Mouse (Mus musculus): ENCODE data around the gene Slc19a1.

DNA sequence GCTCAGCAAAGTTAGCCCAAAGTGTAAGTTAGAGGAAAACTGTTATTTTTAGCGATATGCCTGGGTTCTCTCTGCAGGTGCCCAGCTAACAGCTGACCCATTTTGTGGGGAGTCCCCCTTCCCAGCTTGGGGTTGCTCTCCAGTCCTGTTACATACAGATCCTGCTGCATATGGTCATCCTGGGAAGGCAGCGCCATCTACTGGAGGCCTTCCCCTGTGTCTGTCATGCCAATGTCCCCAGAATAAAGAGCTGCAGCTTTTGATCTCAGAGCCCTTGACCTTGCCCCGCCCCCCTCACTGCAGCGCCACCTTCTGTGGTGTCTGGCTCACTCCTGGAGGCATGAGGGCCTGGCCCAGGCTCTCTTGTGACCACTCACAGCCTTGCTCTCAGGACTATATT lies 38.0 kb downstream of the Slc19a1 start:
- TF ChIP-seq EP300 (IDR thresholded peaks at IDR 0.05; ENCODE audit: low read depth) (no peak), CTCF (IDR thresholded peaks at IDR 0.05; ENCODE audit: low read depth) (peak; percentile 88)

Measured in liver, embryonic 14.5 days (tissue).